Mouse (Mus musculus): ENCODE data around the gene Arntl.
"Not testable (repeated sequence)": the region's sequence is repeated elsewhere in the genome, so short reads cannot be mapped to it uniquely, and the experiment has no call there.

Arntl gene

DNA sequence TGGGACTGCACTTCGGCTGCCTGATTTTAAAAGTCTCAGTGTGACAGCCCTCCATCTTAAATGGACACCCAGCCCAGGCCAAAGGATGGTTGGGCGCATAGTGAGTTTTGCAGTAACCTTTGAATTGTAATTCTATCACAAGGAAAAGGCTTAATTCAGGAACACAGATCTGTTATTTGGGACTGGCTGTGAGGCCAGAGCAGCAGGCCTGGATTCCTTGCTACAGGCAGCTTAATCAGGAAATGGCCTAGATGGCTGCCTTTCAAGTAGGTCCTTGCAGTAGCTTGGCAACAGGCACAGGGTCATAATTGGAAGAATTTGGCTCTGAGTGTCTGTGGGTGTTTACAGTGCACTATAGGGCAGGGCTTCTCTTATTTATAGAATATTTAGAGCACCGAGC is 43.7 kb downstream of the Arntl start:
- DNase-seq (ENCODE audit: low read depth, low spot score): peak; percentile 37

DNA sequence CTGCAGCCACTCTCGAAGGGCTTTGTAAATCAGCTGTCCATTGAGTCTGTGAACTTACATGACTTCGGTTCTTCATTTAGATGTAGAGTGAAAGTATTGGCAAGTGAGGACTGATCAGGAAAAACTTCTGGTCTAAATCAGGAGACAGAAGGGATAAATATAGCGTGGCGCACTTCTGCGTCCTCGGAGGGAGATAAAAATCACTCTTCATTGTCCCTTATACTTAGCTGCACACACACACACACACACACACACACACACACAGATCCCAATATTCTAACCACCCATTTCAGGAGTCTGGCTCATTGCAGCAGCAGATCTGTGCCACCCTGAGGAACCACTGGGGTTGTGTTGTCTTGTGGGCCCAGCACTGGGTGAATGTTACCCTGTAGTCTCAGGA is 44.3 kb downstream of the Arntl start:
- DNase-seq (ENCODE audit: low read depth, low spot score): no peak

DNA sequence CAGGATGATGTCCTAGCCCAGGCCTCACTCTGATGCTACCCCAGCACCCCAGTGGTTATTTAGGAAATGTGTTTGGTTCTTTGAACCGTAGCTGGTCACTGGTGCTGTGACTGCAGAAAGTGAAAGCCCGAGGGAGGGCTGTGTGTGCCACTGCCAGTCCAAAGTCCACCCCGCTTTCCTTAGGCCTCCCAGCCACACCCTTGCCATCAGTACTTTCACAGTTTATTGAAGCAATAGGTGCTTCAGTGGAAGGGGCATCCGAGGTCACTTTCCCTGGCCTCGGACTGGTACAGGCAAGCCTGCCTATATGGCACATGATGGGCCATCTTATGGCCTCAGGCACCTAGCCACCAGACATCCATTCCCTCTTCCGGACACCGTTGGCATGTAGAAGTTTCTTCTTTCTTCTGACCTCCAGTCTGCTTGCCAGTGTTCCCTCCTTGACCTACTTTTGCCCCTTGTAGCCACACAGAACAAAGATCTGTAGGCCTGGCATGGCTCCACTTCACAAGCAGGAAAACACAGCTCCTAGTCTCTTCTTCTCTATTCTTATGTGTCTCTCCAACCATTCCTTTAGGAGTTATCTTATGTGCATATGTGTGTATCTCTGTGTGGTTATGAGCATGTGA is 46.6 kb downstream of the Arntl start:
- no peak for DNase-seq (ENCODE audit: low read depth, low spot score)

DNA sequence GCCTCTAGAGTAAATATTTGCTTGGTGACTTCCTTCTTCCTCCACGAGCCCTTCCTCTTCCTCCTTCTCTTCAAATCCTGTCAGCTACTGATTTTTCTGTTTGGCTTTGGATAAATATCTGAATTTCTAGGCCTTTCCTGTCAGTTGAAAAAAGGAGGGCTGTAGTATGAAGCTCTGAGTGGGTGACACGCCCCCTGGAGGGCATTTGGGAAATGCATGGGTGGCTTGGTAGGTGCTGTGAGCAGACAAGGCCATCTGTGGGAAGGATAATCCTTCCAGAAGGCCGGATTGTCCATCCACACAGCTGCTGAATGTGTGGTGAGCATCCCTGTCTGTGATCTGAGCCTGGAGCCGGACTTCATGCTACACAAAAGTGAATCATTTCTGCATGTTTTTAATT is 48.8 kb downstream of the Arntl start:
- DNase-seq (ENCODE audit: low read depth, low spot score): peak; percentile 68

DNA sequence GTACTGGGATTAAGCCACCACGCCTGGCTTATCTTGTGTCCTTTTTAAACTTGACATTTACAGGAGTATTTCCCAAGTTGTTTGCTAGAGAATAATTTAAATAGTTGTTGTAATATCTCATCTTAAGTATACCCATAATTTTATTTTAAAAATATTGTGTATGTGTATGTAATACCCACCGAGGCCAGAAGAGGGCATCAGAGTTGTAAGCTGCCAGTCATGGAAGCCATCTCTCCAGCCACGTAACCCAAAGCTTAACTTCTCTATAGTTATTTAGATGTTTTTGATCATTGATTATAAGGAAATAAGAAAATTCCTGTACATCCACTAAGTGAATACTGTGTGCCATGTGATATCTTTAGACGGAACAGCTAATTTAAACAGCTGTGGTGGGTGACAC is 51.2 kb downstream of the Arntl start:
- DNase-seq (ENCODE audit: low read depth, low spot score): peak; percentile 52

DNA sequence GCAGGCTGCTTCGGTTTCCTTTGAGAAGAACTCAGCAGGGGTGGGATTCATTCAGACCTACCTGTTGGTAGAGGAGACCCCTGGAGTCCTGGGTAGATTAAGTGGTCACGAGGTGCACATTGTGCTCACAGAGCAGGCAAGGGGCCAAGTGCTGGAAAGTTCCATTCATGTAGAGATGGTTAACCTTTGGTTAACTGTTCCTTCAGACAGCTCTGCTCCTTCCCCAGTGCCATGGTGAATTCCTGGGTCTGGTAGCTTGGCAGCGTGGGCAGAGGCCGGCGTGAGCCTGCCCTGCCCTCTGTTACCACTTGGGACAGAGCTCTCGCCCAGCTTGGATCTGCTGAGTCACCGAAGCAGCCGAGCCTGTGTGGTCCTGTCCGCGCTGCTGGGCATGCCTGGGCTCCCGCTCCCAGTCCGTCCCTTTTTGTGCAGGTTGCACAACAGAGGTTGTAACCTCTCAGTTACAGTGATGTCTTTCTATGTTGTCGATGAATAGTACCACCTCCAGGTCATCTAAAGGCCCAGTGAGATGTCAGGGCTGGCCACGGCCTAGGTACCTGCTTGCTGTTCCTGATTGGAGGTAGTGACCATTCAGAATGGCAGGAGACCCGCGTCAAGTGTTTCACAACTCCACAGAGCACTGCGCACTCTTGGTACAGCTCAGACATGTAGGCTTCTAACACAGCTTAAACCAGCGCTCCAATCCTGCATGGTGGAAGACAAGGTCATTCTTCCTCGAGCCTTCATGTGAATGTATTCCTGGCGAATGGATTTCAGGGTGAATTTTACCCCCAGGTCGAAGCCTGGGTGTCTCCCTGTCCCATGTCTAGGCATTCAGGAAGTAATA is 53.3 kb downstream of the Arntl start:
- peak; percentile 69 for DNase-seq (ENCODE audit: low read depth, low spot score)

DNA sequence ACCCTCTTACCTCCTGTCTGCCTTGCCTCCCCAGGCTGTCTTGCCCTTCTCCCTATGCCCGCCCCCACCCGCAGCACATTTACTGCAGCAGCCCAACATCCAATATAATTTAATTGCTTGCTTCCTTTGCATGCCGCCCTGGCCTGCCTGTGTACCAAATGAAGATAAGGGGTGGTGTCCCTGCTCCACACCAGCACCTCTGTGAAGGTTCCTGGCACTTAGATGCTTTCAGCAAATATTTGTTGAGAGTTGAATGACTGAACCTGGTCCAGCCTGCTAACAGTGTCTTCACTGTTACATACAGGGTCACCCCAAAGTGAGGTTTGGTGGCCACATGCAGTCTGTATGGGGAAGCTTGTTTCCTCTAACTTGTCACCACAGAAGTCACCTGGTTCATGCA is 54.4 kb downstream of the Arntl start:
- DNase-seq (ENCODE audit: low read depth, low spot score): no peak

DNA sequence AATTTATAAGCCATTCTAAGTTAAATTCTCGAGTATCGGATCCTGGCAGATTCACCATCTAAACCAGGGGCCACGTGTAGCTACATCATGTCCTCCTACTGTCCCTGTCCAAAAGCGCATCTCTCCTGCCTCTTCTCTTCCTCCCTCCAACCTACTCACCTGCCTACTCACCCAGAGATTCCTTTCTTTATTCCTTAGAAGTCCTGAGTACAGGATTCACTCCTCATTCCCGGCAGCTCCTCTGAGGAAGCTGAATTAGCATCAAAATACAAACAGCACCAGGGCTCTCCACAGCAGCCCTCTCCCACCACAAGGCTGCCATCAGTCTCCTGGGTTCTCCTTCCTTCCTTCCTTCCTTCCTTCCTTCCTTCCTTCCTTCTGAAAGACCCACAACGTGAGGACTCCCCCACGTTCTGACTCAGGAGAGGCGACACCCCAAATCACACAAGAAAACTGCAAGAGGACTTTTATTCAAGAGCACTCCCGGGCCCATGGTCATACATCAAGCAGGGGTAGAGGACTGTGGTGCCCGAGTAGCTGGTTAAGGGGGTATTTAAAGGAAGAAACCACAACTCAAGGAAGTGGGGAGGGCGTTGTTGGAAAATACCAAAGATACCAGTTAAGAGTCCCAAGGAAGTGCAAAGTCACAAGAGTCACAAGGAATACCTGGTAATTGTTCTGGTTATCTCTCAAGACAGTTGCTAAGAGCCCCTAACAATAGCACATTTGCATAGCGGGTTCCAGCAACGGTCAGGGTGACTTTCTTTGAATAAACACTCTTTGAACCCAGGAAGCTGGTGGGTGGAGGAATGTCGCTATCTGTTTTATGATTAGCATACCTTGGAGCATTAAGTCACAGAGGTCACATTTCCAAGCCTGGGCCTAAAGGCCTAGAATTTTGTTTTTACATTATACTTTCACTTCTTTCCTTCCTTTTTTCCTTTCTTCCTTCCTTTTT is 55.5 kb downstream of the Arntl start:
- not testable (repeated sequence) for DNase-seq (ENCODE audit: low read depth, low spot score)

DNA sequence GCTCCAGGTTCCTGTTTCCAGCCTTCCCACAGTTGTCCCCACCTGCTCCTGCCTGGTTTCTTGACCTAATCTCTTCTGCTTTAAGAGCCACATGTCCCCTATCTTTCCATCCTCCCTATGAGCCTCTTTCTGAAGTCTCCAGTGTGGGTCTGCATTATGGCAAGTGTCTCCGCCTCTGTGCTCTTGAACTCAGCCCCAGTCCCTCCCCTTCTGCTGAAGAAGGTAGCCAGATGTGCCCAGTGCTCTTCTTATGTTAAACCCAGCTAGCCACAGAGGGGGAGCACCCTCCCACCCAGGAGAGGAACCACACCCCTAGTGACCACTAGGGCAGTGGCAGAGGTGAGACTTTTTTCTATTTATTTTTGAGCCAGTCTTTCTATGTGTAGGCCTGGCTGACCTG is 56.7 kb downstream of the Arntl start:
- no peak for DNase-seq (ENCODE audit: low read depth, low spot score)

DNA sequence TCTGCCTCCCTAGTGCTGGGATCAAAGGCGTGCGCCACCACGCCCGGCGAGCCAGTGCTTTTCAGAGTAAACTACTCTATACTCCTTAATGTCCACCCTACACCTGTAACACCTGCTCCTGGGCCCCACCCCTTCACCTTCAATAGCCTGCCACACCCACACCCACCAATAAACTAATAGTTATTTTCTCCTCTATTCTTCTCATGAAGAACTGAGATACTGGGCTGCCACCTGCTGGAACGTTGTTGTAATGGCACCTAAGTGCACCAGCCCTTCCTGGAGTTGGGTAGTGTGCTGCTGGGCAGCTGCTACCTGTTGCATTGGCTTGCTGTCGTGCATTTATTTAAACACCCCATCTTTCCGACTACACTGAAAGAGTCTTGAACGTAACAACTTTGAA is 61.0 kb downstream of the Arntl start:
- DNase-seq (ENCODE audit: low read depth, low spot score): peak; percentile 75

DNA sequence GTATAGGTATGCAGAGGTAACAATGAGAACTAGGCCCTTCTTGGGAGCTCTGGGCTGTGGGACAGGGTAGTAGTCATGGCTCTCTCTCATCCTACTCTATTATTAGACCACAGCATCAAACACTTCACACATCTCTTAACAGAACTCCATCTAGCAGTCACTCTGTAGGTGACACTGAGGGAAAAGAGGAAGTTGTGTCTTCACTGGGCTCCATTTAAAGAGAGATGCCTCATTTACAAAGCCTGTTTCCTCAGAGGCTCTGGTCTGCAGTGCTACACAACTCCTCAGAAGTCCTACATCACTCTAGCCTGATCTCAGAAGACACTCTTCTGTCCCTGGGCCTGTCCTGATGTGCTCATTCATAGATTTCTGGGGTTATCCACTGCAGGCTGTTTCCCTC is 61.8 kb downstream of the Arntl start:
- DNase-seq (ENCODE audit: low read depth, low spot score): no peak

DNA sequence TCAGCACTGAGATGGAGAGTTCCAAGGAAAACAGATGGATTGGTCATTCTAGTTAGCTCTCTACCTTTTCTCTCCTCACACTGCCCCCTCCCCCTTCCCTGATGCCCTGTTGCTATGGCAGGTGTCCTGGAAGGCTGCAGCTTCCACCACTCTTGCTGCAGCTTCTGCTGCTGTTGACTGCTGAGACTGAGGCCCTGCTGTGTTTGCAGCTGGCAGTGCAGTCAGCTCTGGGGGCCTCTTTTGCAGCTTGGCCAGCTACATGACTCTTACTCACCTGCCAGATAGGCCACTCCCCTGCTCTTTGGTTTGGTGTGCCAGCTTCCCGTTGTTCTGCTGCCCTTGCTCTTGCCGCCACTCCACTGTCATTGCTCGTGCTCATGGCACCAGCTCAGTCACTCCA is 62.7 kb downstream of the Arntl start:
- no peak for DNase-seq (ENCODE audit: low read depth, low spot score)

DNA sequence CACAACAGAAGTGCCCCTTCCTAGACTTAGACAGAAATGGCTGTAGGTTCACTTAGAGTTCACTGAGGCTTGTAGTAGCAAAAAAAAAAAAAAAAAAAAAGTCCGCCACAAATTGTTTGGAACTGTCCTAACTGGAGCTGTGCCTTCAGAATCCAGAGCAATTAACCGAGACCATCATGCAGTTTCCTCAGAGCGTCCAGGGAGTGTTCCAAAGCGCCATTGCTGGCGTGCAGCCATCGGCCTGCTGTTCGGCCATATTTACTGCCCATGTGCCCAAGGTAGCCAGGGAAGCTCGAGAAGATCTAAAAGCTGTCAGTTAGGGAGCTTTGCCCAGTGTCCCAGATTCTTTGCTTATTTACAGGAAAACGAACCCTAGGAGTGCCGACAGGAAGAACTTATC is 63.3 kb downstream of the Arntl start:
- DNase-seq (ENCODE audit: low read depth, low spot score): no peak

DNA sequence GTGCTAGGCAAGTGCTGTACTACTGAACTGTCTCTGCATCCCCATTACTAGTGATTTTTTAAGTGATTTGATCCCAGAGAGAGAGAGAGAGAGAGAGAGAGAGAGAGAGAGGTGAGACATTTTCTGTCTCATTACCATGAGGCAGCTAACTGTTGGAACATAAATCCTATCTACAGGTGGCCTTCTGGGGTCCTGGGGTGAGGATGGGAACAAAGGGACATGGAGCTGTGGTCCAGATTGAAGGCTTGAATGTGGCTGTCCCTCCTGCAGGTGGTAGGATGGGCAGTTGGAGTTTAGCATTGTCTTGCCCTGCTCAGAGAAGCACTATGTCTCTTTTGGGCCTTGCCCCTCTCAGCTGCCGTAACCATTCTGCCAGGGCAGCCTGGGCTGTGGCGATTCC is 63.7 kb downstream of the Arntl start:
- DNase-seq (ENCODE audit: low read depth, low spot score): no peak

DNA sequence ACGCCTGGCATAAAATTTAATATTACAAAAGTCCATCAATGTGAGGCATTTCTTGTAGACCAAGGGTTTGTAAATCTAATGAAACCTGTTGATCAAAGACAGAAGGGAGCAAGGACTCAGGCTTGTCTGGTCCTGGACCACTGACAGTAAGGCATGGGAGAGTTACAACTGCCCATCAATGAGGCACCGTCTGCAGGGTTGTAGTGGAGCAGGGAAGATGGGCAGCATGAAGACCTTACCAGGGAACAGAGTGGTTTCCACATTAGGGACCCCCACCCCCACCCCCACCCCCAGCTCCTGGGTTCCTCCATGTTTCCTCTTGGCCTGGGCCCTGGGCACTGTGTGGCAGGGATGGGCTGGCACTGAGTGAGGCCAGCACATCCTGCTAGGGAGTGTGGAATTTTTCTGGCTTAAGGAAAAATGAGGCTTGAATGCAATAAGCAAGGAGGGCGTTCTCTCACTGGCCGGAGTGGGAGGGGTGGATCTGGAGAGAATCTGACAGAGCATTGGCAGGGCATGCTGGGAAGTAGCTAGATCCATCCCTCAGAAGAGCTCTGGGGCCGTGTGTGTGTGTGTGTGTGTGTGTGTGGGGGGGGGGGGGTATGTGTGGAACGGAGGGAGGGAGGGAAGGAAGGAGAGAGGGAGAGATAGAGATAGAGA is 65.2 kb downstream of the Arntl start:
- no peak for DNase-seq (ENCODE audit: low read depth, low spot score)

DNA sequence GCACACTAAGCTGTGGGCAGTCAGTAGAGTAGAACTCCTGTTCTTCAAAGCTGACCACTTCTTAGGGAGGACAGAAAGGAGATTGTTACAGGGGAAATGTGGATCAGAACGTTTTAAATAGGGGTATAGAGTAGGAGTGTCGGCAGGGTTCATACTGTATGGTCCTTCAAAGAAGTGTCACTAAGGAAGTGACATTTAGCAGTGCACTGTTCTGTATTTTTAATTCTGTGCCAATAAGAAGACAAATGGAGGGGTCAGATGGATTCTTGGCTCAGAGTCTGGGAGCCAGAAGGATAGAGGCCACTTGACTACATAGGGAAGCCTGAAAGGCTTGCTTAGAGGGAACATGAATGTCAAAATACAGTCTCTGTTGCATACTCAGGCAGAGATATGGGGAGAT is 70.0 kb downstream of the Arntl start:
- DNase-seq (ENCODE audit: low read depth, low spot score): no peak

DNA sequence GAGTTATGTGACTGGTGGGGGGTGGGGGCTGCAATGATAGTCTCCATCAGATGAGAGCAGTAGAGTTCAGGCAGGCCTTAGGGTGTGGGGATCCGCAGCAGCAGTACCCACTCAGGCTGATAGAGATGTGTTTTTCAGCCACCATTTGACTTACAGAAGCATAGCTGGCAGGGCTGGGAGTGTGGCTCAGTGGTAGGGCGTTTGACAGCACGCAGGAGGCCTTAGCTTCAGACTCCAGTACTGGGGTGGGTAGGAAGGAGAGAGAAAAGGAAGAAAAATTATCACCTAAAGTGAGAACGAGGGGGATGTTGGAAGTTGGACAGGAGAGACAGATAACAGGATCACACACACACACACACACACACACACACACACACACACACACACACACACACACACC is 71.2 kb downstream of the Arntl start:
- DNase-seq (ENCODE audit: low read depth, low spot score): no peak

DNA sequence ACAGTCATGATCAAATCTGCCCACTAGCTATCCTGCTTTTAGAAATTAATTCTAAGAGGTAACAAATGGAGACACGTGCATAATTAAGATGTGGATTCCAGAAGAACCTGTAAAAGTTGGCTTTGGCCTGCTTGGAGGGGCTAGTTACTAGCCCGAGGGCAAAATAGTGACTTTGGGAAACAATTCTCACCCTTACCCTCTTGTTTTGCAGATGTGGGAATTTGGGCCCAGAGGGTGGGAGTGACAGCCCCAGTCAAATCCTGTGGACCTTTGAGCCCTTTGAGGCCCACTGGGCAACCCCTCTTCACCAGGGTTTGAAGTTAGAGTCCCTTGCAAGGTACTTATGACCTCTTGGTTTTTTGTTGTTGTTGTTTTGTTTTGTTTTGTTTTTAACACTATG is 72.0 kb downstream of the Arntl start:
- no peak for DNase-seq (ENCODE audit: low read depth, low spot score)

DNA sequence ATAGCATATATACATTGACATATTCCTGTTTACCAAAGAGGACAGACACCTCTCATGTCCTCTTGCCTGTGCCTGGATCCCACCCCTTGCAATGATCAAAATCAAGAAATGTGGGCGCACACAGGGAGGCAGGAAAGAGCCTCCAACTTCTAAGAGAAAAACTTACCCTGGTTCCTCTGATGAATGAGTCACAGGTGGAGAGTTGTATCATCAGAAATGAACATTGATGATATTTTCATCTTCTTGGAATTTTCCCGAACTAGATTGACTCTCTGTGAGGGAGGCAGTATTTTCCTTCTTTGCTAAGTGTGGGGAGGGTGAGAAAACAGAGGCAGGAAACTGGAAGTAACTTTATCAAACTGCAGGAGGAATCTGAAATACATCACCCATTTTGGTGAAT is 78.1 kb downstream of the Arntl start:
- DNase-seq (ENCODE audit: low read depth, low spot score): no peak

DNA sequence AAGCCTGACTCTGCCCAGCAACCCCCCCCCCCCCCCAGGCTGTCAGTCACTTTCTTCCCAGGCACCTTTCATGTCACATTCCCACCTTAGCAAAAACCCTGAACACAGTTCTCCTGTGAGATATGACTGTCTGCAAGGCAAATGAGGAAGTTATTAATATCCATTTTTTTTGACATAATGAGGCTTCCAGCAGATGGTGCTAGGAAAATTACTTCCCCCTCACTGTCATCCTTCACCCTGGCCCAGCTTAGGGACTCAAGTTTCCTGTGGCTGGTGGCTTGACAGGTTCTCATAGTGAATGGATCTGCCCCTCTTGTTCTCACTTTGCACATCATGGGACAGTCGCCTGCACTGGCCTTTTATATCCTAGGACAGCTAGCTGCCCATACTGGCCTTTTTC is 81.9 kb downstream of the Arntl start:
- no peak for DNase-seq (ENCODE audit: low read depth, low spot score)

DNA sequence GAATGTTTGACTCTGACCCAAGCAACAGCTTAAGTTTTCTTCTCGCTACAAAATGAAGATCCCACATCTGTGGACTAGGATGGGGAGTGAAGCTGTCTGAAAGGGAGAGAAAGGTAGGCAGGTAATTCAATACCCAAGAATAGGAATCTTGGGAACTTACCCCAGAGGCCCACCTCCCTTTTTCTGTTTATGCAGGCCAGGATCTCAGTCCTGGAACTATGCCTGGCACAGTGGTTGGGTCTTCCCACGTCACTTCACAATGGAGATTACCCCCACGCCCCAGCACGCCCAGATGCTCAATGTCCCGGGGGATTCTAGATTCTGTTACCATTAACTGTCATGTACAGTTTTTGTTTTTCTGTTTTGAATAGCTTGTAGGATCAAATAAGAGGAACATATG is 84.5 kb downstream of the Arntl start:
- no peak for DNase-seq (ENCODE audit: low read depth, low spot score)

DNA sequence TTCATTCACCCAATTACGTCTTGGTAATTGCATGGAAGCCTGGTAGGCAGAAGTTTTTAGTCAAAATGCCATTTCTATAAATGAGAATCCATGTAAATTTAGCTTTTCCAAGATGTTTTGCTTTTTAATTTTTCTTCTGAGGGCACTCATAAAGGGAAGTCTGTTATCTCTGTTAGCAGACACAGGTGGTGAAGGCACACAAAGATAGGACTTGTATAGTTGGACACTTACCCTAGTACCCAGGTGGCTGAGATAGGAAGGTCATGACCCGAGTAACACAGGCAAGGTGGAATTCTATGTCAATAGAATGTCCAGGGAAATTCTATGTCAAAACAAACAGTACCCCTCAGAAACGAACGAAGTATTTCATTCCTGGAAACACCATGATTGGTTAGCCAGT is 84.9 kb downstream of the Arntl start:
- no peak for DNase-seq (ENCODE audit: low read depth, low spot score)
